Mouse (Mus musculus): ENCODE data around the gene Alk. TPM values are rescaled to one million over a fixed set of nuclear protein-coding genes. Genes with fewer than 3 reads are reported as not detected.

The Alk gene
- total and polyA plus RNA-seq, 3 experiments, result not detected

DNA sequence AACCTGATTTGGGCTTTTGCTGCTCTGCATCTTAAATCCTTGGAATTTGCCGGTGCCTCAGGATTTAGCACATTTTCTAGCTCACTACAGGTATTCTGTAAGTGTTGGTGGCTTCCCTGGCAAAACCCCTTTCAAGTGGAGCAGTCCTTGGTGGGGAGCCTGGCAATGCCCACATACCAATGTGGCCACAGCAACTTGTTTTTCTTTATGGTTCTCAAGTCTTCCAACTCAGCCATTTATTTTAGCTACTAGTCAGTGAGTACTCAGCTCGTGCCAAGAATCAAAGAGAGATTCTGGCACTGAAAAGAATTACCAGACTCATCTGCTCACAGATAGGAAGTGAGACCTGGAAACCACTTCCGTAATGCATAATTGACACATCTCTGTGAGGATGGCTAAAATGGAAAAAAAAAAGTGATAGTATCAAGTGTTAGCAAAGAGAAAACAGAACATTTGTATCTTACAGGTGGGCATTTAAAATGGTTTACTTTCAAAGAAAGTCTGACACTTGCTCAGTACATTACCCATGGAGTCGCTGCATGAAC lies 614.2 kb downstream of the Alk start:
- Histone ChIP-seq H3K9ac (ENCODE audit: control insufficient read depth, low read depth, low read length, poor library complexity, severe bottlenecking) (no peak overlapping the region), H3K27me3 (ENCODE audit: control insufficient read depth in 1 of 2, insufficient read depth in 2 of 2, low read length in 2 of 2) (no peaks in the 10 kb centered on the region), H3K4me1 (ENCODE audit: control insufficient read depth in 1 of 2, insufficient read depth in 2 of 2, low read length in 2 of 2) (no peaks in the 10 kb centered on the region), H3K27ac (ENCODE audit: control insufficient read depth, low read depth, low read length) (no peak overlapping the region), H3K4me3 (ENCODE audit: control insufficient read depth in 1 of 2, insufficient read depth in 1 of 2, low read depth in 2 of 2, low read length in 2 of 2) (no peak overlapping the region), H3K36me3 (ENCODE audit: control insufficient read depth in 1 of 2, insufficient read depth in 2 of 2, low read length in 2 of 2) (no peaks in the 10 kb centered on the region), H3K79me2 (ENCODE audit: control insufficient read depth, insufficient read depth, low read length, poor library complexity) (no peaks in the 10 kb centered on the region), H3K9me3 (replicated peaks; ENCODE audit: insufficient read depth, low read length) (no peaks in the 10 kb centered on the region)
- no peak for DNase-seq (ENCODE audit: low read depth, low spot score)
- no peak for TF ChIP-seq MAX (IDR thresholded peaks at IDR 0.05; ENCODE audit: low read length)
- TF ChIP-seq TCF12 (IDR thresholded peaks at IDR 0.05; ENCODE audit: low read depth, low read length), result no peak
- TF ChIP-seq USF1 (IDR thresholded peaks at IDR 0.05; ENCODE audit: low read depth, low read length), result no peak
- no peak for TF ChIP-seq CTCF (IDR thresholded peaks at IDR 0.05 in 2 of 3, conservative IDR thresholded peaks at IDR 0.05 in 1 of 3; ENCODE audit: control insufficient read depth in 1 of 3, insufficient read depth in 1 of 3, low read depth in 2 of 3, low read length in 3 of 3, poor library complexity in 1 of 3, severe bottlenecking in 1 of 3)
- TF ChIP-seq POLR2AphosphoS5 (IDR thresholded peaks at IDR 0.05; ENCODE audit: borderline replicate concordance, low read depth, low read length), result no peak
- TF ChIP-seq ELF1 (IDR thresholded peaks at IDR 0.05; ENCODE audit: low read depth, low read length), result no peak
- no peak for TF ChIP-seq POLR2A (IDR thresholded peaks at IDR 0.05; ENCODE audit: control insufficient read depth in 1 of 2, insufficient read depth in 1 of 2, low read depth in 1 of 2, low read length in 2 of 2, poor library complexity in 1 of 2)
- no peak for TF ChIP-seq MXI1 (IDR thresholded peaks at IDR 0.05; ENCODE audit: low read depth, low read length)
- no peak for TF ChIP-seq USF2 (IDR thresholded peaks at IDR 0.05; ENCODE audit: borderline replicate concordance in 1 of 2, insufficient read depth in 1 of 2, low read depth in 1 of 2, low read length in 2 of 2)
- no peak for TF ChIP-seq NELFE (IDR thresholded peaks at IDR 0.05; ENCODE audit: low read depth, low read length)
- TF ChIP-seq NRF1 (IDR thresholded peaks at IDR 0.05; ENCODE audit: insufficient read depth, low read depth, low read length, poor library complexity, severe bottlenecking), result no peak
- no peak for TF ChIP-seq SMC3 (IDR thresholded peaks at IDR 0.05; ENCODE audit: low read depth, low read length)
- TF ChIP-seq POLR2AphosphoS2 (IDR thresholded peaks at IDR 0.05; ENCODE audit: low read length), result no peak
- no peak for TF ChIP-seq SIN3A (IDR thresholded peaks at IDR 0.05; ENCODE audit: low read length)
- no peak for TF ChIP-seq MAFK (IDR thresholded peaks at IDR 0.05; ENCODE audit: borderline replicate concordance, low read depth, low read length)
- TF ChIP-seq MYB (IDR thresholded peaks at IDR 0.05; ENCODE audit: low read depth, low read length), result no peak
- no peak for TF ChIP-seq GABPA (IDR thresholded peaks at IDR 0.05; ENCODE audit: low read depth, low read length)

DNA sequence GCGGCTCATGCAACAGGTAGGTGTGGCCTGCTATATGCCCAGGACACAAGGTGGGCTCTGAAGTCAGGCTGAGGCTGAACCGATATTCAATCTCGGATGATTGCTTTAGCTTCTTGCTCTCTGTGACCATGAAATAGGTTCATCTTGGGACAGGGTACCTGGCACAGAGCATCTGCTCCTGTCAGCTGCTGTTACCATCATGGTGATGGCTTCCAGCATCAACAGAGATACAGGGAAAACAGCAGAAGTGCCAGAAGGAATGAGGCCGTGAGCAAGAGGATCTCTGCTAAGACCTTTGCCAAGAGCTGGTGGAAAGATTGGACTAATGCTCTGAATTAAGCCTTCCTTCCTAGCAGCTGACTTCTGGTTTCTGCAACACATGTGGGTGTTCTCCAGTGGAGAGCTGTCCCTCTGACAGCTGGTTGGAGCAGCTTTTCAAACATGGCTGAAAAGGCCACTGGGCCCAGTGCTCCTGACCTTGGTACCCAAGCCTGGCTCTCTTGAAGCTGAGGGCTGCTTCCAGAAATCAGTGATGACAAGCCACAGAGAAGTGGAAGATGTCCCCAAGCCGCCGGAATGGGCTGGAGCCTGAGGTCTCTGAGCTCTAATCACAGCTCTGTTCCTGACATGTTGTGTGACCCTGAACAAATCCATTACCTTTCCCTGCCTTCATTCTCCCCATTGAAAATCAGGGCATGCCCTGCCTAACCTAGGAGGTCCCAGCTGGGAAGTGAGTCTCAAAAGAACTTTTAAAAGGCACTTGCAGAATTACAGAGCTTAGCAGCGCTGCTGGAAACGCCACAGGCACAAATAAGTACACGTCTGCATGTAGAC lies 615.5 kb downstream of the Alk start:
- Histone ChIP-seq H3K9me3 (replicated peaks; ENCODE audit: insufficient read depth, low read length) (no peaks in the 10 kb centered on the region), H3K27me3 (ENCODE audit: control insufficient read depth in 1 of 2, insufficient read depth in 2 of 2, low read length in 2 of 2) (no peaks in the 10 kb centered on the region), H3K4me3 (ENCODE audit: control insufficient read depth in 1 of 2, insufficient read depth in 1 of 2, low read depth in 2 of 2, low read length in 2 of 2) (no peak overlapping the region), H3K27ac (ENCODE audit: control insufficient read depth, low read depth, low read length) (no peak overlapping the region), H3K79me2 (ENCODE audit: control insufficient read depth, insufficient read depth, low read length, poor library complexity) (no peaks in the 10 kb centered on the region), H3K4me1 (ENCODE audit: control insufficient read depth in 1 of 2, insufficient read depth in 2 of 2, low read length in 2 of 2) (no peaks in the 10 kb centered on the region), H3K9ac (ENCODE audit: control insufficient read depth, low read depth, low read length, poor library complexity, severe bottlenecking) (no peak overlapping the region), H3K36me3 (ENCODE audit: control insufficient read depth in 1 of 2, insufficient read depth in 2 of 2, low read length in 2 of 2) (no peaks in the 10 kb centered on the region)
- TF ChIP-seq GATA1 (IDR thresholded peaks at IDR 0.05; ENCODE audit: low read depth, low read length), result no peak
- no peak for DNase-seq (ENCODE audit: low read depth, low spot score)

Data from MEL (cell line).